Mouse (Mus musculus) gastrocnemius, adult 2 months (tissue): ENCODE measurements at regions not wholly inside any gene's neighbourhood (a gene's known extent, or its start where the extent isn't known, plus 50 kb on each side); places are given as distances from the start of the nearest gene placed in this dataset.
A peak's percentile ranks its signal among the peaks of the same experiment; 100 is the strongest.

ENCODE experiments used
- DNase-seq: peaks from one replicate; pipeline ENCODE4 v3.0.0; 2022
- H3K27ac ChIP-seq: fragments of 200-600 bp; 2 replicates; pipeline ENCODE4 v1.8.1; 2022; ENCODE audit warnings: mild to moderate bottlenecking
- H3K4me3 ChIP-seq: fragments of 200-600 bp; 2 replicates; pipeline ENCODE4 v1.8.1; 2022; ENCODE audit warnings: mild to moderate bottlenecking, moderate library complexity
- CTCF ChIP-seq: fragments of 200-600 bp; IDR thresholded peaks from 2 replicates; pipeline ENCODE4 v1.8.1; 2022; ENCODE audit warnings: antibody characterized with exemption, mild to moderate bottlenecking, moderate library complexity
- intact Hi-C: fragments of 180-260 bp; cut with DNase I; formaldehyde crosslinking; loops from one replicate; pipeline ENCODE4 v1.15.1; 2025

- DNase-seq: peak; percentile 26
- TF ChIP-seq CTCF: no peak
- Histone ChIP-seq H3K4me3 (peak overlapping the region; percentile 64), H3K27ac (no peak overlapping the region; the same call in 1 of the 2 replicates)
- intact Hi-C loops: loop anchor here (5.0 kb wide), 2 partner anchors 49 to 234 kb away; partner anchors contain the start of gene Hnrnpa3
These were observed 50.6 kb upstream of the Hnrnpa3 start for GRCm38 (mm10) chr2:75608482-75608881.

- Histone ChIP-seq H3K4me3 (peak overlapping the region; percentile 64), H3K27ac (peak overlapping the region; percentile 60)
- intact Hi-C loops: loop anchor here (5.0 kb wide), 2 partner anchors 48 to 233 kb away; partner anchors contain the start of gene Hnrnpa3
- TF ChIP-seq CTCF: no peak
- DNase-seq: peak; percentile 54
These were observed 49.7 kb upstream of the Hnrnpa3 start for GRCm38 (mm10) chr2:75609150-75609946.
